ENCODE assay signal across 11 mouse cellular contexts in the genomic region with DNA sequence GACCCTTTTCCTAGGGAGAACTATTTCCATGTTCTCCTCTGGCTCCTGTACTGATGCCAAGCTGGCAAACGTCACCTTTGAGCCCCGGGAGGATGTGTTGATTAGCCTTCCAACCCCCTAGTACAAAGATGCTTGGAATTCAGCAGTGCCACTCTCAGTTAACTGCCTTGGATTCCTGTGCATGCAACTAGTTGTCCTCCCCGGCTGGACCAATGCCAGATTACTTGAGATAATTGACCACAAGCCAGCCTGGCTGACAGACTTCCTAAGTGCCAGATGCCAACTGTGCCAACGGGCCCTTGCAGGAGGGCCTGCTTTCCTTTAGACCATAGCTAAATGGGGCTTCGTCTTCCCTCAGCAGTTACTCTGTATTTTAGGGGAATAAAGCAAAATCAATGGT. TPM values are rescaled to one million over a fixed set of nuclear protein-coding genes. Genes with fewer than 3 reads are reported as not detected.
DNase-seq lines count a peak whose midpoint lies in the region; ATAC-seq and TF ChIP-seq lines count a peak whose summit lies in the region.
"Had no signal": no experiment of that assay in that cellular context is flagged by ENCODE, and none has a peak within 500 bp of the region (broad histone marks: within the 10 kb centered on the region; RNA-seq: fewer than 3 reads in every experiment).

No protein-coding gene starts in this region.

- TF ChIP-seq CTCF in heart, postnatal 0 days (IDR thresholded peaks at IDR 0.05; ENCODE audit: low read depth), result no peak

- no peak for ATAC-seq in heart, embryonic 11.5 days (replicated peaks; ENCODE audit: insufficient number of reproducible peaks, low FRiP score, low TSS enrichment)
- ATAC-seq in heart, postnatal 0 days (ENCODE audit: insufficient read depth, low read depth), result peak; percentile 77

- 0 out of 2 replicates have a peak, but pooled peaks cover 1% of the 10 kb centered on the region for H3K4me1 ChIP-seq in heart, embryonic 11.5 days (ENCODE audit: control insufficient read depth, insufficient read depth, low read length)
- 0 out of 2 replicates have a peak, but pooled peaks cover 8% of the 10 kb centered on the region for H3K4me1 ChIP-seq in heart, postnatal 0 days (ENCODE audit: control insufficient read depth, insufficient read depth)

- H3K4me2 ChIP-seq in heart, embryonic 11.5 days, result no peak overlapping the region
- H3K4me2 ChIP-seq in heart, postnatal 0 days (ENCODE audit: low read depth, low read length), result no peak overlapping the region
- H3K4me2 ChIP-seq: embryonic facial prominence, embryonic 15.5 days had no signal

- H3K27ac ChIP-seq in heart, embryonic 11.5 days (ENCODE audit: low read depth, low read length), result no peak overlapping the region
- no peak overlapping the region for H3K27ac ChIP-seq in heart, postnatal 0 days (ENCODE audit: low read depth)
- H3K27ac ChIP-seq: embryonic facial prominence, embryonic 15.5 days; limb, embryonic 10.5 days had no signal

- H3K27me3 ChIP-seq in heart, embryonic 11.5 days (ENCODE audit: control insufficient read depth, insufficient read depth, low read length), result peaks cover 63% of the 10 kb centered on the region
- peaks cover 61% of the 10 kb centered on the region for H3K27me3 ChIP-seq in heart, postnatal 0 days (ENCODE audit: control insufficient read depth, insufficient read depth, low read length)

- no peaks in the 10 kb centered on the region for H3K9me3 ChIP-seq in heart, embryonic 11.5 days (replicated peaks; ENCODE audit: control insufficient read depth, low read length)
- H3K9me3 ChIP-seq in heart, postnatal 0 days (replicated peaks; ENCODE audit: control insufficient read depth, low read length), result no peaks in the 10 kb centered on the region
- H3K9me3 ChIP-seq: embryonic facial prominence, embryonic 15.5 days; limb, embryonic 10.5 days had no signal

- H3K4me3 ChIP-seq in heart, embryonic 11.5 days (ENCODE audit: low read depth, low read length), result no peak overlapping the region
- H3K4me3 ChIP-seq in heart, postnatal 0 days (ENCODE audit: low read depth, low read length), result no peak overlapping the region
- H3K4me3 ChIP-seq: embryonic facial prominence, embryonic 15.5 days; limb, embryonic 10.5 days had no signal

- no peaks in the 10 kb centered on the region for H3K36me3 ChIP-seq in heart, embryonic 11.5 days (ENCODE audit: control insufficient read depth, insufficient read depth, low read length)
- no peaks in the 10 kb centered on the region for H3K36me3 ChIP-seq in heart, postnatal 0 days (replicated peaks; ENCODE audit: control insufficient read depth, insufficient read depth, low read length)
- H3K36me3 ChIP-seq: embryonic facial prominence, embryonic 15.5 days; limb, embryonic 10.5 days had no signal

- no peak overlapping the region for H3K9ac ChIP-seq in heart, embryonic 11.5 days (ENCODE audit: low read depth, low read length)
- no peak overlapping the region for H3K9ac ChIP-seq in heart, postnatal 0 days (replicated peaks; ENCODE audit: low read depth, low read length)
- H3K9ac ChIP-seq: embryonic facial prominence, embryonic 15.5 days had no signal

- DNase-seq in heart, adult 11 months, result peak; percentile 92
- peak; percentile 88 for DNase-seq in retina, postnatal 1 day
- no peak for DNase-seq in retina, embryonic 14.5 days (ENCODE audit: low spot score)
- DNase-seq in heart, postnatal 0 days (ENCODE audit: low spot score), result peak; percentile 83
- peak; percentile 60 for DNase-seq in lung, postnatal 36 days
- DNase-seq in frontal cortex, postnatal 25 days (ENCODE audit: low spot score in 2 of 2), result no peak
- no peak for DNase-seq in urinary bladder, adult 18-20 months (ENCODE audit: low spot score in 2 of 2)
- DNase-seq: thymus, adult 2 months had no signal

- TF ChIP-seq EP300 in heart, postnatal 0 days (IDR thresholded peaks at IDR 0.05; ENCODE audit: low read depth), result peak; percentile 68; the same call in 1 of the 2 replicates

- WGBS in heart, embryonic 11.5 days (ENCODE audit: insufficient replicate concordance), result 22% methylated on average over 5 of the region's 5 CpGs
- 13% methylated on average over 5 of the region's 5 CpGs for WGBS in heart, postnatal 0 days

RNA-seq across cellular contexts. Expression of a gene that starts 5.1 kb away (rescaled TPM):
- not detected in 2 replicates for polyA plus RNA-seq in heart, embryonic 11.5 days (2014; fragmentation: Nextera tagmentation; extraction: Ambion mirVana)
- not detected in 2 replicates for total RNA-seq in heart, postnatal 0 days (2014; rRNA removed; ENCODE audit: low replicate concordance)
- polyA plus RNA-seq in heart, postnatal 0 days (2015; fragmentation: Nextera tagmentation; extraction: Ambion mirVana), result not detected in 2 replicates

Comparison
In these comparisons a context has a peak if more than half of its experiments do, and no peak if none do; other contexts are left out.
1. DNase-seq: peak in heart, adult 11 months (single experiment), retina, postnatal 1 day (single experiment), heart, postnatal 0 days (single experiment) and lung, postnatal 36 days (single experiment); none in retina, embryonic 14.5 days (single experiment), frontal cortex, postnatal 25 days (0 of 2) and urinary bladder, adult 18-20 months (0 of 2).